Mouse (Mus musculus) cerebellum, adult 8-10 months (tissue): ENCODE measurements around the gene Nxph3.

Source experiments
- DNase-seq: peaks from one replicate; pipeline ENCODE4 v3.0.0; 2022

Gene Nxph3

DNA sequence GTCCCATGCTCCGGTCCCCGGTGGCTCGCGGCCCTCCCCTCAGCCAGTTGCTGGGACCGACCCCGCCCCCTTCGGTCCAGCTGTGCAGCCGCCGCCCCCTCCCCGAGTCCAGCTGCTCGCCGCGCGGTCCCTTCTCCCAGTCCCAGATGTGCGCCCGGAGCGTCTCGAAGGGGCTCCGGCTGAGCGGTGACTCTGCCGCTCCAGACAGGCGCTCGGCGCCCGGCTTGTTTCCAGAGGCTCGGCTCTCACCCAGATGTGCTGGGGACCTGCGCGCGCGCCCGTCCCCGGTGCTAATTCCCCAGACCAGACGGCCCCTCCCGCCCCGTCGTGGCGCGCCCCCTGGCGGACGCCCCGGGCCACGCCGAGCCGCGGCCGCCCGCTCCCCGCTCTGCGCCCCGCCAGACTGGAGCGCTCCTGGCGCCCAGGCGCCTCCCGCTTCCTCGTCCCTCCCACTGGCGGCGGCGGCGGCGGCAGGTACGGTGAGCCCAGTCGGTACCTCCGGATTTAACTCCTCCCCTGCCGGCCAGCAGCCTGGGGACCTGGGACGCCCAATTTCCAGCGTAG lies at the start of gene Nxph3:
Gene Nxph3, minus strand, starts transcription at position 273 of the 564 bp plus-strand sequence.
- DNase-seq: peak; percentile 86

DNA sequence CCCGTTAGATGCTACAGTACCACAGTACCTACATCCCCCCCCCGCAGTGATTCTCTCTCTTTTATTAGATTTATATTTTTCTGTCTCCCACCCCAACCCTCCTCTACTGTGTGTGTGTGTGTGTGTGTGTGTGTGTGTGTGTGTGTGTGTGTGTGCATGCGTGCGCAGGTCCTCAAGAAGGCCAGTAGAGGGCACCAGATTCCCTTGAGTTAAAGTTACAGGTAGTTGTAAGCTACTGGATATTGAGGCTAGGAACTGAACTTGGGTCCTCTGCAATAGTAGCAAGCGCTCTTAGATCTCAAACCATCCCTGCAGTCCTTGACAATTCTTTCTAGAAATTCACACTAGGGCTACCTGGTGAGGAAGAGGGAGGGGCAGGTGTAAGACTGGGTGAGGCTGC lies 49.5 kb upstream of the Nxph3 start:
- DNase-seq: no peak

DNA sequence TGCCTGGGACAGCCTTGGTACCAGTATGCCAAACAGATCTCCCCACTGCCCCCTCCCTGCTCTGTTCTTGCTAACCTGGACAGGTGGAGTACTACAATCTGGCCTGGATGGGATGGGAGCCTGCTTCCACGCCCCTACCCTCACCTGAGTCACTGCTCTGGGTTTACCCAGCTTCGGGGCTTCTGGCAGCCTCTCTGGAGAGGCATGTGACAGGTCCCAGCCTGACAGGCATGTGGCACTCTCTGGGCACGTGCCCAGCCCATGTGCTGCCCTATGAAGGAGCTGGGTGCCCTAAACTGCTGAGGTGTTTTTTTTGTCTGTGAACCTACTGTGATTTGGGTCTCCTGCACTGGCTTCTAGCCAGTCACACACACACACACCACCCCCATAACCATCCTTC lies 46.4 kb upstream of the Nxph3 start:
- no peak for DNase-seq

DNA sequence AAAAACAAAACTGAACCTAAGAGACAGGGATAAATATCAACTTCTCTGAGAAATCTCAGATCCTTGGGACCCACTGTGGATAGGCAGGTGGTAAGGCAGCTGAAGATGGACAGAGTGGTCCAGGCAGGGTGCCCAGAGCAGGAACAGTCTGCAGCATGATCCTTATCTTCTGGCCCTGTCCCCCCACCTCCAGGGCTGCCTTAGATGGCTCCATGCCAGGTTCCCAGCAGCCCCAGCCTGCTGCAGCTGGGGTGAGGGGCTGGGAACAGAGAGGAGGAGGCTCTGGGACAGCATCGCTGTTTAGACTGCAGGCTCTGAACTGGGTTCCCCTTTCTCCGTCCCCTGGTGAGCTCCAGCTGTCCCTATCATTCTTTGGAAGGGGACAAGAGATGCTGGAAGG lies 45.4 kb upstream of the Nxph3 start:
- DNase-seq: no peak

DNA sequence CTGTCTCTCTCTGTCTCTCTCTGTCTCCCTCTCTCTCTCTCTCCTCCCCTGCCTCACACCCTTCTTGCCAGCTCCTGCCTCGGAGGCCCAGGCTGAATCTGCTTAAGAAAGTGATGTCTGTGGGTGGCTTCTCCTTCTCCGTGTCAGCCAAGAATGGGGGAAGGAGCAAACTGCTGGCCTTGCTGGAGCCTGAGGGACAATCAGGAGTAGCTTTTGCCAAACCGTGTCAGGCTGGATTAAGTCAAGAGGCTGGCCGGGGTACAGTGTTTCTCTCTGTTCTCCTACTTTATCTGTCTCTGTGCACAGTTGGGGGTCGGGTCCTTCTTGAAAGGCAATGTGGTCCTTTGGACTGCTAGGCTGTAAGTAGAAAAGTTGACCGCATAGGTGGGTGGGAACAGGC lies 43.3 kb upstream of the Nxph3 start:
- DNase-seq: no peak

DNA sequence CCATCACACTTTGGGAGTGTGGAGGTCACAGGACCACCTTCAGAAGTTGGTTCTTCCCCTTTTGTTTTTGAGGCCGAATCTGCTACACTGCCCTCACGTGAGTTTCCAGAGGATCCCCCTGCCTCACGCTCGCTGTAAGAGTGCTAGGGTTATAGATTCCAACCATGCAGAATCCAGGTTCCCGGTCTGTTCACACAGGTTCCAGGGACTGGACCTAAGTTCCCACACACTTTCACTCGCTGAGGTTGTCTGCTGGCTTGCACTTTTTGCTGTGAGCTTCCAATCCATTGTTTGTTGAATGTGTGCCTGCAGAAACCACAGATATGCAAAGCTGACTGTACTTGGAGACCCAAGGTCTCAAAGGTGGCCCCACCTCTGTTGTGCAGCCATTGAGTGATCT lies 42.7 kb upstream of the Nxph3 start:
- DNase-seq: no peak

DNA sequence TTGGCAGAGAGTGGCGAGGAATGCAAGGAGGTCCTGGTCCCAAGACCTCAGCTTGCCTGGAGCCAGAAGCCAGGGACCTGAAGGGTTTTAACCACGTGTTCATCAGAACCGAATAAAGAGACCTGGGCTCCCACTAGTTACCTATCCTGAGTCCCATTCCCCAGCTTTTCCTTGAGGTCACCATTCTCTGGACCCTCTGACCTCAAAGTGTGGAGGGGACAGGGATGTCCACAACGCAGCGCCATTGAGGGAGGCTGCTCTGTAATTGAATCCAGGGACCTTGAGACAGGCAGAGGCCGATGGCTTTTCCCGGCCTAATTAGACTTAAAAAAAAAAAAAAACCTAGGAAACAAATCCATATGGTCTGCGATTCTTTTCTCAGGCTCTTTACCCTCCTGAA lies 40.9 kb upstream of the Nxph3 start:
- no peak for DNase-seq

DNA sequence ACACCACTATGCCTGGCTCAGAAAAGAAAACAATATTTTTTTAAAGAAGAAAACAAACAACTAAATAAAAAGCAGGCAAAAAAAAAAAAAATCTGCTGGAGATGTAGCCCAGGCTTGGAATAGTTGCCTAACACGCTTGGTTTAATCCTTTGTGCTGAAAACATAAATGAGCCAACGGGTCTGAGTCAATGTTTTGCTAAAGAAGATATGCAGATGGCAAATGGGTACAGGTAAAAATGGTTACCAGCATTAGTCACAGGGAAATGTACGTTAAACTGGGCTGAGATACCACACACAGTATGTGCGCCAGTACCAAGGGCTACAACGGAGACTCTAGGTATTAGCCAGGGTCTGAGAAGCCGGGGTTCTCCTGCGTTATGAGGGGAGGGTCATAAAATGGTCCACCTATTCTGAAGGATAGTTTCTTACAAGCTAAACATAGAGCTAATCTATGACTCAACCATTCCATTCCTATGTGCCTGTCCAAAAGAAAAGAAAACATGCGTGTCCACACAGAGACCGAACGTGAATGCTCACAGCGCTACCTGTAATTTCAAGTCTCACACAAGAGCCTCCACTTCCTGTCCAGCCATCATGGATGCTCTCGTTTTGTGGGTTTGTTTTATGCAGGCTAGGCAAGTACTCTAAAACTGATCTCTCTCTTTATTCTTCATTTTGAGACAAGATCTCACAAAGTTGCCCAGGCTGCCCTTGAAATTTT lies 36.1 kb upstream of the Nxph3 start:
- DNase-seq: no peak

DNA sequence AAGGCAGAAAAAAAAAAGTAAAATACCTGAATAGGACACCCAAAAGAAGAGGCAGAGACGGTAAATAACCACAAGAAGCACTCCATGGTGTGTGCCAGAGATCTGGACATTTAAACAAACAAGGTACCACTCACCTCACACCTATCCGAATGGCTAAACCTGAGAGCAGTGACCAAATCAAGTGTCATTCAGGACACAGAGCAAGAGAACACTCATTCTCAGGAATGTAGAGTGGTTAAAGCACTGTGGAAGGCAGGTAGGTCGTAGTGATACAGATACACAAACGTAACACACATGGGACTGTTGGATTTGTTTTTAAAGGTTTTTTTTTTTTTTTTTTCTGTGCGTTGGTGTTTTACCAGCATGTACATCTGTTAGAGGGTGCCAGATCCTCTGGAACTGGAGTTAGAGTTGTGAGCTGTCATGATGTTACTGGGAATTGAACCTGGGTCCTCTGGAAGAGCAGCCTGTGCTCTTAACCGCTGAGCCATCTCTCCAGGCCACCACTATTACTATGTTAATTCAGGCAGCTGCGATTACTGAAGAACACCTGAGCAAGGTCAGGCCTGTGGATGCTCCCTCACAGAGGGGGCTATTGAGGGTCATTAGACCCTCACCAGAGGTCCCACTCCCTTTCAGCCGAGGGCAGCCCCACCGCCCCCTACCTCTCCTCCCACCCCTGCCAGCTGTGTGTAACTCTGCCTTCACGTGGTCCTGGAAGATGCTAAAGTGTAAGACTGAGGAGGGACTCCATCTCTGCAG lies 31.8 kb upstream of the Nxph3 start:
- no peak for DNase-seq

DNA sequence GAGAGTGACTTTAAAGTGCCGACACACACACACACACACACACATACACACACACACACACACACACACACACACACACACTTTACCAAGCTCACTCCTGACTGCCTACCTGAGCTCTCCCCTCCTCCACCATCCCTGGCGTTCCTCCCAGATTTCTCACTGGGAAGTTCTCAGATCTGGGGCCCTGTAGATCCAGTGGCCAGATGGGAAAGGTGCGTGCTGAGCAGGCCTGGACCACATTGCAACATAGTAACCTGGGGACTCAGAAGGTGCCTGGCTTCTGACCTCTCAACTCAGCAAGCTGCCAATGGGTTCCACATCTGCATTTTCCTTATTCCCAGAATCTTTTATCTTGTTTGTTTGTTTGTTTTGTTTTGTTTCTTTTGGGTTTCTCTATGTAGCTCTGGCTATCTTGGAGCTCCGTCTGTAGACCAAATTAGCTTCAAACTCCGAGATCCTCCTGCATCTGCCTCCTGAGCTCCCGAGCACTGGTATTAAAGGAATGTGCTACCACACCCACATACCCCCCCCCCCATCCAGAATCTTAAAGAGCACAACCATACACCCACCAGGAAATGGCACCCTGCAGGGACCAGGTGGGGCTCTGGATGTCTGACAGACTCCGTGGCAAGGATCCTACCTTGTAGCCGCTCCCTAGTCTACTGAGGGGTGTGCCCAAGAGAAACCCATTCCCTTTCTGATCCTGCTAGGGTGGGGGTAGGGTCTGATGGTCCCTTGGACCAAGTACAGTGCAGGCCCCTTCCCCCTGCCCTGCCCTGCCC lies 30.4 kb upstream of the Nxph3 start:
- no peak for DNase-seq

DNA sequence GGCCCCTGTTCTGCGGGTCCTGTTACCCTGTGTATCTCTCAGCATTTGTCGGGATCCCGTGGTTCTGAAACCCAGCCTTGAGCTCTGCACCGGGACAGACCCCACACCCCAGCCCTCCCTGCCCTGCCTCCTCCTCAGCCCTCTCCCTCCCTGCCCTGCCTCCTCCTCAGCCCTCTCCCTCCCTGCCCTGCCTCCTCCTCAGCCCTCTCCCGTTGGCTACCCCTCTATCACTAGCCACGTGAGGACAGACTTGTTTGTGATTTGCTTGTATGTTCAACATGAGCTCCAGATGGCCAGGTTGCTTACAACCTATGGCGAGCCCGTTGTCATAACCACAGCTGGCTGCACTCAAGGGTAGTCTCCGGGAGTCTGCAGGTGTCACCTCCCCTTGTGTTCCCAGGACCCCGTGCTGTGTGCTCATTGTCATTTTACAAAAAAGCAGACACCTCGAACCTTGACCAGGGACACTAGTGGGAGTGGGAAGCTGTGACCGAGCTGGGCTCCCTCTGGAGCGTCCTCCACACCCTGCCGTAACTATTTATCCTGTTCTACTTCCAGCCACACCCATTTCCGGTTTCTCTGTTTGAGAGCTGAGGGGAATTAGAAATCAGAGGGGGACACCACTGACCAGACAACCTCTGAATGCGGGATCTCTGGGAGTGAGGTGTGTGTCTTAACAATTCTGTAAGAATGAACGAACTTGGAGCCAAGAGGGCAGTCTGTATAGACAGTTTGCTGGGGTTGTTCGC lies 26.4 kb upstream of the Nxph3 start:
- DNase-seq: no peak

DNA sequence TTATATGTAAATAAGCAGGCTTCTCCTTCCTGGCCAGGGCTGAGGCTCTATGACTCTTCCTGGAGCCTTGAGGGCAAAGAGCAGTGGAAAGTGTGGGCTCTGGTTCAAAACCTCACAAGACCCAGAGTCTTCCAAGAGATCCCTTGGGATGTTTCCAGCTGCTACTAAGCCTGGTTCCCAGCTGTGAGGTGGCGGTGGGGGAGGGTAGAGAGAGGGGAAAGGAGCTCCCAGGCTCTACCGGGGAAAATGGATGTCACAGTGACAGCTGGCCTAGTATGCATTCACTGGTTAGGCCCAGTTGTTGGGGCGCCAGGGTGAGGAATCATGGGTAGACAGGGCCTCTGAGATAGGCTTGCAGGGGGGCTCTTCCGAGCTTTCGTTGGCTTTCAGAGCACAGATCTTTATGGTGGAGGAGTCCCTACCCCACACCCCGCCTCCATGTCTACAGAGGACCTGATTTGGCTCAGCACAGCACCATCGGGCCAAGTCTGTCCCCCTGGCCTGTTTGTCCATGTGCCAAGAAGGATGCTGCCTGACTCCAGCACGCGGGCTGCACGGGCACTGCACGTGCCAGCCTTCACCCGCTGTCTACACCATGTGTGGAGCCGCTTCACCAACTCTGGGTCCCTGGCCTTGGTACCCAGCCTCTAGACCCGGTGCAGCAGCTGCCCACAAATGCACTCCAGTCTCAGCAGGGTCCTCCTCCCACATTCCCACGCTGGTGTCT lies 24.2 kb upstream of the Nxph3 start:
- DNase-seq: no peak

DNA sequence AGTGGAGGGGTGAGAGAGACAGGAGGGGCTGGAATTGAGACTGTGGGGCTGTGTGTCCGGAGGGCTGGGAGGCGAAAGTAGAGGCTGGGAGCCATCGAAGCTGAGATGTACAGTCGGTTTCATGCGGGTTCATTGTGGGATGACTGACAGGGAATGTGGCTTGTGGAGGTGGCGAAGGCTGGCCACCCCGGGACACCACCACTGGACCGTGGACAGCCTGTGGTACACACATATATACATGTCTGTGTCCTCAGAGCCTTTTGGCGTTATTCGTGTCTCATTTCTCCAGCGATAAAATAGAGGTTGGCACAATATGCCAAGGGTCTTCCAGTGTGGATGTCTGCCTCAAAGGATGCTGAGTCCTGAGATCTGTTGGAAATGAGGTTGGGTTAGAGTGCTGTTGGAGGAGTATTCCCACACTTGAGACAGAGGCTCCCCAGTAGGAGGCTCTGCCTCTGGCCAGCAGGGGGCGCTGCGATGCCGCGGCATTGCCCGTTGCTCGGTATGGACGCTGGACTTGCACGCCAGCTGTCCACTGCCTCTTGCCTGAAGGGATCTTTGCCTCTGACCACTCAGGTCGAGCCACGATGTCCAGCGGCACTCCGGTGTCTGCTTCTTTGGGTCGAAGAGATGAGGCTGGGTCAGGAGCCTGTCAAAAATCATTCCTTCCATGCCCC lies 19.3 kb upstream of the Nxph3 start:
- peak; percentile 82 for DNase-seq

DNA sequence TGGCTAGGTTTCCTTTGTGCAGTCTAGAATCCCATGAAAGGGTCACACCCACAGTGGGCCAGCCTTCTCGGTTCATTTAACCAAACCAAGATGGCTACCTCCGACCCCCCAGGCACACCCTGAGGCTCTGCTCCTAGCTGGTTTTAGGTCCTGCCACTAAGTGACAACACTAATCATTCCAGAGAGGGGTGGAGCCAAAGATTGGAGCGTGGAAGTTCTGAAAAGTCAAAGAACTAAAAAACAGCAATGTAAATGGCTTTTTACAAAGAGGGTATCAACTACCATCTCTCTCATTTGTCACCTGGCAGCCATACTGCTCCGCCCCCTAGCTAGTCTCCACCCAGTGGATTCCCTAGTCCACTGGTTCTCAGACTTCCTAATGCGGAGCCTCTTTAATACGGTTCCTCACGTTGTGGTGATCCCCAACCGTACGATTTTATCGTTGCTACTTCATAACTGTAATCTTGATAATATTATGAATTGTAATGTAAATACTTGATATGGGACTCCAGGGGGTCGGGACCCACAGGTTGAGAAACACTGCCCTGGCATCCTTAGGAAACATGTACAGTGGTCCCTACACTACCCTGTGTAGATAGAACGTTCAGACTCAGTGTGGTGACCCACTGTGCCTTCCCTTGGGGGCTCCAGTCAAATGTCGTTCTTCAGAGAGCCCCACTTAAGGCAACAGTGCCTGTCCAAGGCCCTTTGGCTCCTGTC lies 18.1 kb upstream of the Nxph3 start:
- no peak for DNase-seq

DNA sequence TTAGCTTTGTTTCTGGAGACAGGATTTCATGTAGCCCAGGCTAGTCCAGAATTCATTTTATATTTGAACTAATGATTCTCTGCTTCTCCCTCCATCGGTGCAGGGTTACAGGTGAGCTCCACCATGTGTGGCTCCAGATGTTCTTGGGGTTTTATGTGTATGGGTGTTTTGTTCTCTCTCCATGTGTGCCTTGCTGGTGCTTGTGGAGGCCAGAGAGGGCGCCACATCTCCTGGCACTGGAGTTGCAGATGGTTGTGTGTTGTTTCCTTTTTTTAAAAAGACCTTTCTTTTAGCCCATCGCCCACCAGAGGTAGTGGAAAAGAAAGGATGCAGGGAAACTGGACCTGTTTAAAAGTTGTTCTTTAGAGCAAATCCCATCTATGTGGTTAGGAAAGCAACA lies 13.9 kb upstream of the Nxph3 start:
- no peak for DNase-seq

DNA sequence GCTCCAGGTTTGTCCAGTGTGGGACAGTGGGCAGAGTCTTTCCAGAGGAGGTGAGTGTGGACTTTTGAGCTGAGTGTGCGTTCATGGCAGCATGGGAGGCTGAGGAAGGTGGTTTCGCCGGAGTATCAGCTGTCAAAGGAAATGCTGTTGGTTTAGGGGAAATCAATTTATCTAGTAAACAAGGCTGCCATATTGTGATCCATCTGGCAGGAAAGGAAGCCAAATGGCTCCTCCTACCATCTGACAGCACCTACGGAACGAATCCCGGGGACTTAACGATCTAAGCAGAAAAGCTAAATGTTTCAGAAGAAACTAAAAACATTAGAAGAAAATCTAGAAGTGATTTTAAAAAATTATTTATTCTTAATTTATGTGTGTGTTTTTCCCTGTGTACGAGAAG lies 12.9 kb upstream of the Nxph3 start:
- DNase-seq: no peak

DNA sequence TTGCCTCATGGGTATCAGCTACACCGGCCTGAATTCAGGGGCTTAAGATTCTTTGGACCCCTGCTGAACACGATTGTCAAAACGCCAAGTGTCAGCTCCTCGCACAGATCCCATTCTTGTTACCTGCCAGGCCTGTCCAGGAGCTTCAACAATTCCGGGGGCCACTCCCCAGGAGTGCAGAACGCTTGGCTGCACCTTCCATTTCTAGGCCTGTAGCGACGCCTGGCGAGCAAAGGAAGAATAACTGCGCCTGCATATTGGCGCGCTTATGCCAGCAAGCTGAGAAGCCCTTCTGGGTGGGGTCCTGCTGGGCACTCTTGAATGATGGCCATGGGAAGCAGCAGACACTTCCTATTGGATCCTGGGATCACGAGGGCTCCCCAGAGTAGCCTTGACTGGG lies 7.2 kb upstream of the Nxph3 start:
- DNase-seq: peak; percentile 82

DNA sequence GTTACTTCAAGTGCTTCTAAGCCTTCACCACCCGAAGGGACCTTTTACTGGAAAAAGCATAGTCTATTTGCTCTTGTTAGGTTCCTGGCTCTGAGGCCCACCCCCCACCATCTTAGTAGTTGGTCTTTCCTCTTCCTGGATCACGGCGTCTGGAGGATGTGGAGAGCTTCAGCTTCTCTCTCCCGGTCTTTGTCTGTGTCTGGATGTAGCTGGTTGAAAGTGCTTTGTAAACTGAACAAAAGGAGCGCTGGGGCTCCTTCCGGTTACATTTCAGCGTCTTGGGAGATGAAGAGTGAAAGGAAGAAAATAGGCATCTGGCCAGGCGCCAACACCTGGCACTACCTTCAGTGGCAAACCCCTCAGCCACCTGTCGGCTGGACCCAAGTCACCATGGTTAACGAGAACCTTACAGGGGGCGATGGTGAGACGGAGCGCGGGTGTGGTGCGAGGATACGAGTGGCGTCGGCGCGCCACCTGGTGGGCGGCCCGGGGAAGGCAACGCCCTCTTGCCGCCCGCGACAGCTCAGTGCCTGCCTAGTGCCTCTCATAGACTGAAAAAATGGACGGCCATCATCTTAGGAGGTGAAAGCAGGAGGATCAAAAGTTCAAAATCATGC lies 6.2 kb upstream of the Nxph3 start:
- peak; percentile 92 for DNase-seq

DNA sequence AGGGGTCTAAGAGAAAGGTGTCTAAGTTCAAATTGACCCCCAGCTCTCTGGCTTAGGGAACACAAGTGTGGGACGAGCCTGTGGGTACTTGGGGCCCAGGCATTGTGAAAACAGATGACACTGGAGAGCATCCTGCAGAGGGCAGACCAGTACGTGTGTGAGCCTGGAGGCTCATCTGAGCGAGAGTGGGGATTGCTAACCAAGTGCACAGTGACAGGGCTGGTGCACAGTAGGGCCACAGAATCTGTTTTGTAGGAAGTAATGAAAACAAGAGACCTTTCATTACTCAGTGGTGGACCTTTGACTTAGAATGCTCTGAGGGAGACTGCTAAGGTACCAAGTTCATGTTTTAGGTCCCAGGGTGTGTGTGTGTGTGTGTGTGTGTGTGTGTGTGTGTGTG lies 5.6 kb upstream of the Nxph3 start:
- no peak for DNase-seq

DNA sequence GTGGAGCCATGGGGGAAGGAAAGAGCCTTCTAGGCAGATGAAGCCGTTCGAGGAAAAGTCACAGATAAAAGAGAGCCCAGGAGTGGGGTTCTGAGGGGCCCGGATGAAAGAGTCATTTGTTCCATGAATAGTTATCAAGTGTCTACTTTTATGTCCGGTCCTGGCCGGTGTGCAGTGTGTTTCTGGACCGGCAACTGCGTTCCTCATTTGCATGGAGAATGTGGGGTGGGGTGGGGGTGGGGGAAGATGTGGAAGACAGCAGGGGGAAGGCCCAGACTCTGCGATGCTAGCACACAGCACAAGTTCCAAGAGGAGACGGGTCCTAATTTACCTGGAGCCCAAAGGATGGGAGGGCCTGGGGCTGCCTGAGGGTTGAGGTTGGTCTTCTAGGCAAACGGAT lies 4.9 kb upstream of the Nxph3 start:
- DNase-seq: no peak
